Mouse (Mus musculus): ENCODE measurements around the gene Ebi3. TPM values are rescaled to one million over a fixed set of nuclear protein-coding genes. Genes with fewer than 3 reads are reported as not detected.

Gene Ebi3
- polyA plus RNA-seq, 1 experiment from 2014 or later, result 5.1 TPM

DNA sequence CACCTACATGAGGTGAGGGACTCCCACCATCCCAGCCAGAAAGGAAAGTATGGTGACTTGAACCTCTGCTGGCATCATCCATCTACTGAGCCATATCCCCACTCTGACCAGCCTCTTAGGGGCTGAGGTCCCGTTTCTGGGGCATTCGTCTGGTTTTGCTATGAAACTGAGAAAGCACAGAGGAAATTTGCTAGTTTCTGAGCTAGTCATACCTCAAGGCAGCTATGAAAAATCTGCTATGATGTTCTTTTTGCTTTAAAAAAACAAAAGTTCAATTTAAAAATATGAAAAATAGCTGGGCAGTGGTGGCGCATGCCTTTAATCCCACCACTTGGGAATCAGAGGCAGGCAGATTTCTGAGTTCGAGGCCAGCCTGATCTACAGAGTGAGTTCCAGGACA lies 3.8 kb upstream of the Ebi3 start:
- no peak overlapping the region for H3K4me2 ChIP-seq
- peaks cover 11% of the 10 kb centered on the region; the same call in 1 of the 2 replicates for H3K27me3 ChIP-seq
- H3K4me3 ChIP-seq, result no peak overlapping the region
- H3K36me3 ChIP-seq, result no peaks in the 10 kb centered on the region
- H3K9ac ChIP-seq, result no peak overlapping the region
- 90% methylated on average over 4 of the region's 4 CpGs for WGBS
- peaks cover 11% of the 10 kb centered on the region; the same call in 1 of the 2 replicates for H3K4me1 ChIP-seq (replicated peaks)
- no peak for ATAC-seq (ENCODE audit: low read depth)
- H3K27ac ChIP-seq (replicated peaks), result no peak overlapping the region
- no peaks in the 10 kb centered on the region for H3K9me3 ChIP-seq

DNA sequence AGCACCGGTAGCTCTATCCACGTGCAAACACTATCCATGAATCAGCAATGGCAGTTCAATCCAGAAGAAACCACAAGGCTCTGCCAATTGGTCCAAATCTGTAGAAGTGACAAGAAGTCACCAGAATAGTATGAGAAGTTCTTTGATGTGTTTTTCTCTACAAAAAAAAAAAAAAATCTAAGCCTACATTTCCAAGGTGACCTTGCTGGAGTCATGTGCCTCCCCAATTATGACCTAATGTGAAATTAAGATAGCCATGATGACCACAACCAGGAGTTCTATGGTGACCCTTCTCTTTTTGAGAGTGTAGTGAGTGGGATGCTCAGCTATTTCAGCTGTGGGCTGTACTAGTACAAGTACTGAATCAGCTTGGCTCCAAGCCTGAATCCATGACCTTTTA lies 3.0 kb upstream of the Ebi3 start, which contains the start of gene Zfp119b:
Gene Zfp119b (minus strand): TSS at position 101 of the 400 bp plus-strand sequence.
- Histone ChIP-seq H3K4me3 (no peak within 1 kb of the TSS), H3K27me3 (peaks cover 15% of the 10 kb centered on the region), H3K36me3 (no peaks in the 10 kb centered on the region), H3K4me1 (replicated peaks) (peaks cover 8% of the 10 kb centered on the region; the same call in 1 of the 2 replicates), H3K9ac (no peak within 1 kb of the TSS), H3K9me3 (no peaks in the 10 kb centered on the region), H3K27ac (replicated peaks) (no peak within 1 kb of the TSS), H3K4me2 (no peak within 1 kb of the TSS)
- 87% methylated on average over 2 of the region's 2 CpGs for WGBS
- no peak for ATAC-seq (ENCODE audit: low read depth)

DNA sequence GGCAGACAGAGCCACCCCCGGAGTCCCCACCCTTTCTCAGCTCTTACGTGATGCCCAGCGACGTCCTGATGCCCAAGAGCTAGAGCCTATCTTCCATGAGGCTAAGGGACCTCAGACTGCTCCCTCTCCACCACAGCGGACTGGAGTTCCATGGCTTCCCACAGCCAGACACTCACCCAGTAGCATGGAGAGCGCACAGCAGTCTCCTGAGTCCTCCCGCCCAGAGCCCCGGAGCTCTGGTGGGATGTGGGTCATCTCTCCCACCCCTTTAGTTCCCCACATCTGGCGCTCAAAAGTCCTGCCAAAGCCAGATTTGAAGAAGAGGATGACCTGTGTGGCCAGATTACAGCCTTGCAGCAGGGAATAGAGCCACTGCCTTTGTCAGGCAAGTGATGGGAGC lies 1.8 kb upstream of the Ebi3 start:
- no peaks in the 10 kb centered on the region for H3K9me3 ChIP-seq

DNA sequence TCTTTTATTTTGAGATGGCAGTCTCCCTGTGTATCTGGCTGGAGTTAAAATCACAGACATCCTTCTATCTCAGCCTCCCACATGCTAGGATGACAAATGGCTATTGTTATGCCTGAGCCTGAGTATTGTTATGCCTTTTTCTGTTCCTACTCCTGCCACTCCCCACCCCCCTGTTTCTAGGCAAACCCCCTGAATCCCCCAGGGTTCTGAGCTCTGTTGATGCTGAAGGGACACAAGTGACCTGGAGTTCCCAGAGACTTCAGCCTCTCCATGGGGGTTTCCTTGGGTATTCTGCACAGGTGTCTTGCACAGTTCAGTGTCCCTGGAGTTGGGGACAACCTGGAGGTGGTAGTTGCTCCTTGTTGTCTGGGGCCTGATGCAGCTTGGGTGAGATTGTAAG lies 399 bp upstream of the Ebi3 start:
- no peak overlapping the region for H3K4me2 ChIP-seq

More for the DNA sequence above, 1.8 kb upstream of the Ebi3 start:
- peaks cover 6% of the 10 kb centered on the region; the same call in 1 of the 2 replicates for H3K4me1 ChIP-seq (replicated peaks)
- no peak overlapping the region for H3K4me3 ChIP-seq
- H3K4me2 ChIP-seq, result no peak overlapping the region
- WGBS, result 79% methylated on average over 9 of the region's 9 CpGs
- H3K27me3 ChIP-seq, result peaks cover 27% of the 10 kb centered on the region
- no peak for ATAC-seq (ENCODE audit: low read depth)
- H3K9ac ChIP-seq, result no peak overlapping the region
- no peaks in the 10 kb centered on the region for H3K36me3 ChIP-seq
- H3K27ac ChIP-seq (replicated peaks), result no peak overlapping the region

DNA sequence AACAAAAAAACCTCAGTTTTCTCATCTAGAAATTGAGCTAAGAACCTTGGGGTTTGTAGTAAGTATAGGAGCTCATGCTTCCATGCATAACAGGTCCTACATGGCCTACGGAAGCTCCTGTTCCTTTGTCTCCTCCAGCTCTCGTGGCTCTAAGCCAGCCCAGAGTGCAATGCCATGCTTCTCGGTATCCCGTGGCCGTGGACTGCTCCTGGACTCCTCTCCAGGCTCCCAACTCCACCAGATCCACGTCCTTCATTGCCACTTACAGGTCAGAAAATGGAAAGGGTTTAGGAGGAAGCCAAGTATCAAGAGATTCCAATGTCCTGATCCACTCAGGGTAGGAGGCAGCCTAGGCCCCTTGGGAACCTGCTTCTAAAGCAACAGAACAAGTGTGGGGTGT lies 1.3 kb downstream of the Ebi3 start:
- Histone ChIP-seq H3K9ac (no peak overlapping the region), H3K4me3 (no peak overlapping the region), H3K4me2 (no peak overlapping the region), H3K27ac (replicated peaks) (no peak overlapping the region), H3K9me3 (no peaks in the 10 kb centered on the region), H3K27me3 (peaks cover 20% of the 10 kb centered on the region), H3K36me3 (no peaks in the 10 kb centered on the region), H3K4me1 (replicated peaks) (peaks cover 31% of the 10 kb centered on the region)
- WGBS, result 81% methylated on average over 6 of the region's 6 CpGs
- ATAC-seq (ENCODE audit: low read depth), result no peak

More for the DNA sequence above, 399 bp upstream of the Ebi3 start:
- no peak overlapping the region for H3K9ac ChIP-seq
- H3K27me3 ChIP-seq, result peaks cover 27% of the 10 kb centered on the region
- ATAC-seq (ENCODE audit: low read depth), result no peak
- no peaks in the 10 kb centered on the region for H3K36me3 ChIP-seq
- H3K4me3 ChIP-seq, result no peak overlapping the region
- H3K27ac ChIP-seq (replicated peaks), result no peak overlapping the region
- peaks cover 15% of the 10 kb centered on the region for H3K4me1 ChIP-seq (replicated peaks)
- no peaks in the 10 kb centered on the region for H3K9me3 ChIP-seq

DNA sequence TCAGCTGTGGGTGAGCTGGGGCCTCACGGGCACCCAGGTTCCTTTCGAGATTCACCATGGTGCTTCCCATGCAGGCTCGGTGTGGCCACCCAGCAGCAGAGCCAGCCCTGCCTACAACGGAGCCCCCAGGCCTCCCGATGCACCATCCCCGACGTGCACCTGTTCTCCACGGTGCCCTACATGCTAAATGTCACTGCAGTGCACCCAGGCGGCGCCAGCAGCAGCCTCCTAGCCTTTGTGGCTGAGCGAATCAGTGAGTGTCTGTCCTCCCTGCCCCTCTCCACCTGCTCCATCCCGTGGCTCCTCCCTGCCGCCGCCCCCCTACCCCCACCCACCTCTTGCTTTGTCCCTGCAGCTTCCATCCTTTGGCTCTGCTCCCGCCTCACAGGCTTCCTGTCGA lies 1.8 kb downstream of the Ebi3 start:
- H3K4me1 ChIP-seq (replicated peaks), result peaks cover 31% of the 10 kb centered on the region
- ATAC-seq (ENCODE audit: low read depth), result no peak
- H3K36me3 ChIP-seq, result no peaks in the 10 kb centered on the region
- 40% methylated on average over 16 of the region's 16 CpGs for WGBS
- H3K9ac ChIP-seq, result no peak overlapping the region
- H3K9me3 ChIP-seq, result no peaks in the 10 kb centered on the region
- no peak overlapping the region for H3K4me2 ChIP-seq
- peaks cover 20% of the 10 kb centered on the region for H3K27me3 ChIP-seq
- H3K4me3 ChIP-seq, result no peak overlapping the region
- no peak overlapping the region for H3K27ac ChIP-seq (replicated peaks)

DNA sequence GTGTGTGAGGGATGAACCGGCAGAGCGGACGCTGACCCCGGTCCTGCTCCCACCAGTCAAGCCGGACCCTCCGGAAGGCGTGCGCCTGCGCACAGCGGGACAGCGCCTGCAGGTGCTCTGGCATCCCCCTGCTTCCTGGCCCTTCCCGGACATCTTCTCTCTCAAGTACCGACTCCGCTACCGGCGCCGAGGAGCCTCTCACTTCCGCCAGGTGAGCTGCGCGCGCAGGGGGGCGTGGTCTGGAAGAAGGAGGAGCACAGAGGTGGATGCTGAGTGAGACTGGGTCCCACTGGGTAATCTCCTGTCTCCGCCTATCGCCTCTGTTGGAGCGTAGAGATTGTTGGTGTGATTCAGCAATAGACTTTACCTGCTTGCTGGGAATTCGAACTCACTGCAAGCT lies 3.7 kb downstream of the Ebi3 start:
- 0 out of 2 replicates have a peak, but pooled peaks cover 4% of the 10 kb centered on the region for H3K36me3 ChIP-seq
- peak overlapping the region; percentile 44 for H3K4me3 ChIP-seq
- H3K4me1 ChIP-seq (replicated peaks), result peaks cover 40% of the 10 kb centered on the region
- no peaks in the 10 kb centered on the region for H3K9me3 ChIP-seq
- H3K27ac ChIP-seq (replicated peaks), result peak overlapping the region; percentile 34
- under 1% methylated on average over 26 of the region's 26 CpGs for WGBS
- peak overlapping the region; percentile 66 for H3K4me2 ChIP-seq
- peaks cover 20% of the 10 kb centered on the region for H3K27me3 ChIP-seq
- ATAC-seq (ENCODE audit: low read depth), result peak; percentile 46
- H3K9ac ChIP-seq, result peak overlapping the region; percentile 57

DNA sequence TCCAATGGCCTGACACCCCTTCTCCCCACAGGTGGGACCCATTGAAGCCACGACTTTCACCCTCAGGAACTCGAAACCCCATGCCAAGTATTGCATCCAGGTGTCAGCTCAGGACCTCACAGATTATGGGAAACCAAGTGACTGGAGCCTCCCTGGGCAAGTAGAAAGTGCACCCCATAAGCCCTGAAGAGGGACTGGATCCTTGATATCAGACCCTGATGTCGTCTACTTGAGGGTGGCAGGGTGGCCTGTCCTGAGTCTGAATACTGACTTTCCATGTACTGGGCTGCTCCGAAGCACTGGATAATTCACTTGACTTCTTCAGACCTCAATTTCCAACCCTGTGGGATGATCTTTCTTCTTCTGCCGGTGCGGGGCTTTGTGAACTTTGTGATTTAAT lies 4.2 kb downstream of the Ebi3 start:
- Histone ChIP-seq H3K36me3 (peaks cover 8% of the 10 kb centered on the region; the same call in 1 of the 2 replicates), H3K27me3 (peaks cover 20% of the 10 kb centered on the region), H3K27ac (replicated peaks) (peak overlapping the region; percentile 34), H3K9ac (peak overlapping the region; percentile 57), H3K9me3 (no peaks in the 10 kb centered on the region), H3K4me2 (peak overlapping the region; percentile 66), H3K4me3 (peak overlapping the region; percentile 44), H3K4me1 (replicated peaks) (peaks cover 40% of the 10 kb centered on the region)
- 38% methylated on average over 6 of the region's 6 CpGs for WGBS
- no peak for ATAC-seq (ENCODE audit: low read depth)

DNA sequence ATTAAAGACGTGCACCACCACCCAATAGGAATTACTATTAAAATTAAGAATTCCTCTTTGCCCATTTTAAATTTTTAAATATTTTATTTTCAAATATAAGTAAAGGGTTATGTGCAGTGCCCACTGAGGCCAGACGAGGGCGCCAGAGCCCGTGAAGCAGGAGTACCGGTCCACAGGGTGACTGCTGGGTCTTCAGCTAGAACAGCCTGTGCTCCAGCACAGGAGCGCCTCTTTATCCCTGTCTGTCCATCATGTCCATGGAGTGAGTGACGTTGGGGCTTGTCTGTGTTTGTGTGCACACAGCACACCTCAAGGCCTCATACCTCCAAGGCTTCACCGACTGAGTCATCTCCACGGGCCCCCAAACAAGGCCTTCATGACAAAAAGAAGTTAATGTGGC lies 4.7 kb downstream of the Ebi3 start:
- Histone ChIP-seq H3K9me3 (no peaks in the 10 kb centered on the region), H3K27me3 (peaks cover 20% of the 10 kb centered on the region), H3K9ac (peak overlapping the region; percentile 57; the same call in 1 of the 2 replicates), H3K4me2 (peak overlapping the region; percentile 66), H3K4me3 (no peak overlapping the region), H3K27ac (replicated peaks) (peak overlapping the region; percentile 25; the same call in 1 of the 2 replicates), H3K36me3 (peaks cover 14% of the 10 kb centered on the region), H3K4me1 (replicated peaks) (peaks cover 40% of the 10 kb centered on the region)
- WGBS, result 16% methylated on average over 9 of the region's 9 CpGs
- ATAC-seq (ENCODE audit: low read depth), result peak; percentile 32; the same call in 1 of the 2 replicates

DNA sequence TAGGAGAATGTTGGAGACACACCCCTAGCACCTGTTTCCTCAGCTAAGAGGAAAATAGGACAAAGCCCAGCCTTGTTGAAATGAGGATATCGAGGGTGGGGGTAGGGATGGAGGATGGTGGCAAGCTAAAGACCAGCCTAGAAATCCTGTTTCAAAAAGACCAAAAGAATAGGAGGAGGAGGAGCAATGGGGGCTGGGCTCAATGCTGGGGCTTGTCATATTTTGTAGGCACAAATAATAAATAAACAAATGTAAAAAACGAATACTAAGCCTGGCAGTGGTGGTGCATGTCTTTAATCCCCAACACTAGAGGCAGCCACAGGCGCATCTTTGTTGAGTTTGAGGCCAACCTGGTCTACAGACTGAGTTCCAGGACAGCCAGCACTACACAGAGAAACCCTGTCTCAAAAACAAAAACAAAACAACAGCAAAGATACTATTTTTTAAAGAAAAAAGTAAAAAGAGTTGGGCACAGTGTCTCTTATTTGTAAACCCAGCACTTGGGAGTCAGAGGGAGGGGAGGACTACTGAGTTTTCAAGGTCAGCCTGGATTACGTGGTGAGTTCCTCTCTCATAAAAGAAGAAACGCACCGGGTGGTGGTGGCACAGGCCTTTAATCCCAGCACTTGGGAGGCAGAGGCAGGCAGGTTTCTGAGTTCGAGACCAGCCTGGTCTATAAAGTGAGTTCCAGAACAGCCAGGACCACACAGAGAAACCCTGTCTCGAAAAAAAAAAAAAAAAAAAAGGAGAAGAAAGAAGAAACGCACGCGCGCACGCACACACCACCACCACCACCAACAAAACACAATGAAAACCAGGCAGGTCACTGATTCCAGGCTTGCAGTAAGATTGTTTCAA lies 5.5 kb downstream of the Ebi3 start:
- peaks cover 41% of the 10 kb centered on the region for H3K4me1 ChIP-seq (replicated peaks)
- H3K4me3 ChIP-seq, result peak overlapping the region; percentile 51
- H3K27me3 ChIP-seq, result peaks cover 16% of the 10 kb centered on the region
- 80% methylated on average over 13 of the region's 13 CpGs for WGBS
- peak overlapping the region; percentile 72 for H3K9ac ChIP-seq
- ATAC-seq (ENCODE audit: low read depth), result no peak
- H3K4me2 ChIP-seq, result peak overlapping the region; percentile 66
- H3K27ac ChIP-seq (replicated peaks), result peak overlapping the region; percentile 96
- H3K36me3 ChIP-seq, result peaks cover 18% of the 10 kb centered on the region
- no peaks in the 10 kb centered on the region for H3K9me3 ChIP-seq

DNA sequence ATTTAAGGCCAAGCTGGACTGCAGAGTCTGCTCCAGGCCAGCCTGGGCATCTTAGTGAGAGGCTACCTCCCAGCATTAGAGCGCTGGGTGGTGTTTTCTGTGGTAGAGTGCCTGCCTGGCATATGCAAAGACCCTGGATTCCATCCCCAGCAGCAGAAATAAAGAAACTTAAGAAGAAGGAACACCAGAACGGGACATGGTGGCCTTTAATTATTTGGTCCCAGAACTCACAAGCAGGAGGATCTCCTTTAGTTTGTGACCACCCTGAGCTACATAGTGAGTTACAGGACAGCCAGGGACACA lies 6.1 kb downstream of the Ebi3 start:
- Histone ChIP-seq H3K27me3 (peaks cover 16% of the 10 kb centered on the region), H3K9me3 (no peaks in the 10 kb centered on the region), H3K9ac (peak overlapping the region; percentile 72), H3K36me3 (peaks cover 24% of the 10 kb centered on the region), H3K4me3 (peak overlapping the region; percentile 51), H3K27ac (replicated peaks) (peak overlapping the region; percentile 96), H3K4me1 (replicated peaks) (peaks cover 46% of the 10 kb centered on the region), H3K4me2 (peak overlapping the region; percentile 64)
- WGBS, result 26% methylated on average over 2 of the region's 2 CpGs
- no peak for ATAC-seq (ENCODE audit: low read depth)

DNA sequence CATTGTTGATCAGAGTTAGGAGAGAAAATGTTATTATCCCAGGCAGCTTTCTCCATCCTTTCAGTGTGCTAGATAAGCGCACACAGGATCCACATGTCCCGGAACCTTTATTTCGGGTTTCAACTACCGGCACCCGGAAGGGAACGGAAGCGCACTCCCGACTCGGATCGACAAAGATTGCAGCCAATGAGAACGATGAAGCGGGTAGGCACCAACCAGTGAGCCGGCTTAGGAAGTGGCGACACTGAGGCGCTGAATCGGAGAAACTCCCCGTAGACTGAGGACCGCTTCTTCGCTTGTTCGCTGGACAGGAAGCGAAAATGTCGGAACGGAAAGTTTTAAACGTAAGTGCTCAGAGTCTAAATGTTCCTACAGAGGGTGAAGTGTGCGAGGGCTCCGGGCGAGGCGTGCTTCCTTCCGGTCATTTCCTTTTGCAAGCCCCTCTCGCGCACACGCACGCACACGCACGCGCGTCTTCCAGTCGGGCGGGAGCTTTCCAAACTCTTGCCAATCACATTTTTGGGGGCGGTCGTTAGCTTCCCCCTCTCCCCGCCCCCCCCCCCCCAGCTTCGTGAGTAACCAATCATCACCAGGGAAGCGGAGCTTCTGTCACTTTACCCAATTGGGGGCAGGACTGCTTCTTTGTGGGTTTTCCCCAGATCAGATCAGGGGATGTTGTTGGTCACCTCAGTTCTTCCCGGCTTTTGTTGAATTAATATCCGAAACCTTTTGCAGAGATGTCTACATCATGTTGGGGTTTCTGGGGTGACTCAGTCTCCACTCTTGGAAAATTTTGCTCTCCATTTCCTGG lies 6.7 kb downstream of the Ebi3 start, which contains the start of gene Yju2:
Gene Yju2 (plus strand): TSS at position 182 of the 811 bp plus-strand sequence.
- H3K36me3 ChIP-seq, result peaks cover 30% of the 10 kb centered on the region
- H3K9me3 ChIP-seq, result no peaks in the 10 kb centered on the region
- WGBS, result under 1% methylated on average over 45 of the region's 46 CpGs
- peaks cover 15% of the 10 kb centered on the region for H3K27me3 ChIP-seq
- peak within 1 kb of the TSS; percentile 72 for H3K9ac ChIP-seq
- peak within 1 kb of the TSS; percentile 51 for H3K4me3 ChIP-seq
- H3K27ac ChIP-seq (replicated peaks), result peak within 1 kb of the TSS; percentile 96
- H3K4me1 ChIP-seq (replicated peaks), result peaks cover 46% of the 10 kb centered on the region
- peak; percentile 90 for ATAC-seq (ENCODE audit: low read depth)
- H3K4me2 ChIP-seq, result peak within 1 kb of the TSS; percentile 64
